Mouse (Mus musculus) embryonic facial prominence, embryonic 12.5 days (tissue): ENCODE measurements around the gene Lysmd4. TPM values are rescaled to one million over a fixed set of nuclear protein-coding genes. Genes with fewer than 3 reads are reported as not detected.

Experiments
- ATAC-seq: fragments of 200-750 bp; cut with Nextera tagmentation; 2 replicates; pipeline ENCODE4 v1.8.0; 2017; ENCODE audit not compliant: insufficient number of reproducible peaks, insufficient read depth, low FRiP score, low TSS enrichment
- H3K27ac ChIP-seq: fragments of 300-500 bp; sonication (generic); 2 replicates; pipeline ENCODE4 v1.5.1; 2016; ENCODE audit warnings: mild to moderate bottlenecking
- H3K27me3 ChIP-seq: fragments of 300-500 bp; sonication (generic); 2 replicates; pipeline ENCODE4 v1.6.1; 2016; ENCODE audit warnings: mild to moderate bottlenecking, moderate library complexity
- H3K36me3 ChIP-seq: fragments of 300-500 bp; sonication (generic); 2 replicates; pipeline ENCODE4 v1.6.1; 2016; ENCODE audit warnings: mild to moderate bottlenecking
- H3K4me1 ChIP-seq: fragments of 300-500 bp; sonication (generic); 2 replicates; pipeline ENCODE4 v1.6.1; 2016
- H3K4me2 ChIP-seq: fragments of 300-500 bp; sonication (generic); replicated peaks from 2 replicates; pipeline ENCODE4 v1.6.1; 2016; ENCODE audit warnings: mild to moderate bottlenecking, moderate library complexity
- H3K4me3 ChIP-seq: fragments of 300-500 bp; sonication (generic); 2 replicates; pipeline ENCODE4 v1.5.1; 2016; ENCODE audit warnings: mild to moderate bottlenecking
- H3K9ac ChIP-seq: fragments of 300-500 bp; sonication (generic); 2 replicates; pipeline ENCODE4 v1.6.1; 2016; ENCODE audit warnings: mild to moderate bottlenecking, moderate library complexity
- H3K9me3 ChIP-seq: fragments of 300-500 bp; sonication (generic); 2 replicates; pipeline ENCODE4 v1.6.1; 2016; ENCODE audit warnings: mild to moderate bottlenecking, moderate library complexity
- WGBS: fragments of 180-500 bp; shearing (Covaris S2); methylation state at CpG from one replicate; pipeline ENCODE4 v1.1.7; 2016; 5-methylcytosine and 5-hydroxymethylcytosine counted together
- polyA plus RNA-seq: library from polyadenylated mRNA; unstranded; fragments of >200 nt; fragmentation: Nextera tagmentation; extraction: Ambion mirVana; gene quantifications from 2 replicates; pipeline ENCODE4 v1.2.1, GENCODE M21; 2016

Gene Lysmd4
- polyA plus RNA-seq, 1 experiment from 2014 or later, result 18.6 TPM

DNA sequence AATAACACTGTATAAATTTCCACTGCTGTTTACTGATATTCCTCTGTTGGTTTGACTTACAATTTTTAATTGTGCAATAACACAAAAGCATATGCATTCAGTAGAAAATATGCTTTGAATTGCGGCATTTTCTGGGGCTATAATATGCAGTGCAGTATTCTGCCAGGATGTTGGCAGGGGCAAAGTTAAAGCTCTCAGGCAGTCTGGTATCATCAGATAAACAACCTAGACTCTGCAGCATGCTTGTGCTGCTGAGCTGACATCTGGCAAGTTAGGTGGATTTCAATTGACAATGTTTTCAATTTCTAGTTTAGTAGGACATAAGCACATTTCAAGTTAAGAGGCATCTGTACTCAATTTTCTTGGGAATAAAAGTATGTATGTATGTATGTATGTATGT lies 69.0 kb downstream of the Lysmd4 start:
- WGBS, result 78% methylated on average over 1 of the region's 1 CpGs
- no peaks in the 10 kb centered on the region for H3K27me3 ChIP-seq
- H3K9ac ChIP-seq, result no peak overlapping the region
- peaks cover 6% of the 10 kb centered on the region; the same call in 1 of the 2 replicates for H3K36me3 ChIP-seq
- no peak overlapping the region for H3K27ac ChIP-seq
- no peak overlapping the region for H3K4me2 ChIP-seq
- ATAC-seq, result no peak
- no peaks in the 10 kb centered on the region for H3K4me1 ChIP-seq
- no peaks in the 10 kb centered on the region for H3K9me3 ChIP-seq
- H3K4me3 ChIP-seq, result no peak overlapping the region

DNA sequence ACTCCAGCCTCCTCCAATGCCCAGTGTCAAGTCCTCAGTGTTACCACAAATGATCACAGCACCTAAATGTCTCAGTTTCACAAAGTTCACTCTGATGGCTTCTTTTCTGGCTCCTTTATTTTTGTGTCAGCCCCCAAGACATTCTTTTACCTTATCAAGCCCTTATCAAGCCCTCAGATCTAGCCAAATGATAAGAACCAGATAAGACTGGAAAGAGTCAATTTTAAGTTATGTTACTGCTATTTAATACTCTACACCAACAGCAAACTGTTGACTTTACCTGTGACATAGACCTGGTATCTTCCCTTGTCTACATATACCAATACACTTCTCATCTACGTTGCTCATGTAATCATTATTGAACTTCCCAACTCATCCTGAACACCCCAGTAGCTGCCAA lies 74.1 kb downstream of the Lysmd4 start:
- ATAC-seq, result no peak
- WGBS, result 81% methylated on average over 1 of the region's 1 CpGs

DNA sequence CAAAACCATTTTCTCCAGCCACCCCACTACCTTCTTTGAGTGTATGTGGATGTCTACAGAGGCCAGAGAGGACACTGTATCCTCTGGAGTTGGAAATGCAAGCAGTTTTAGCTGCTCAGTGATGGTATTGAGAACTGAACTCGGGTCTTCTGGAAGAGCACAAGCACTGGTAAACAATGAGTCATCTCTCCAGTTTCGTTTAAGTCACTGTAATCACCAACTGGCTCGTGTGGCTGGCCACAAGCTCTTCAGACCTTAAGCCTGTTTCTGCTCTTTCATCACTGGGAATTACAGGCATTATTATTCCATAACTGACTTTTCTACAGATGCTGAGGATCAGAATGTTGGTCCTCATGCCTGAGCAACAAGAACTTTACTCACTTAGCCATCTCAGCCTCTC lies 82.6 kb downstream of the Lysmd4 start:
- no peak for ATAC-seq

More for the DNA sequence above, 74.1 kb downstream of the Lysmd4 start:
- H3K9ac ChIP-seq, result no peak overlapping the region
- no peak overlapping the region for H3K4me2 ChIP-seq
- no peak overlapping the region for H3K4me3 ChIP-seq
- no peaks in the 10 kb centered on the region for H3K9me3 ChIP-seq
- no peaks in the 10 kb centered on the region for H3K36me3 ChIP-seq
- H3K4me1 ChIP-seq, result no peaks in the 10 kb centered on the region
- no peak overlapping the region for H3K27ac ChIP-seq
- no peaks in the 10 kb centered on the region for H3K27me3 ChIP-seq

DNA sequence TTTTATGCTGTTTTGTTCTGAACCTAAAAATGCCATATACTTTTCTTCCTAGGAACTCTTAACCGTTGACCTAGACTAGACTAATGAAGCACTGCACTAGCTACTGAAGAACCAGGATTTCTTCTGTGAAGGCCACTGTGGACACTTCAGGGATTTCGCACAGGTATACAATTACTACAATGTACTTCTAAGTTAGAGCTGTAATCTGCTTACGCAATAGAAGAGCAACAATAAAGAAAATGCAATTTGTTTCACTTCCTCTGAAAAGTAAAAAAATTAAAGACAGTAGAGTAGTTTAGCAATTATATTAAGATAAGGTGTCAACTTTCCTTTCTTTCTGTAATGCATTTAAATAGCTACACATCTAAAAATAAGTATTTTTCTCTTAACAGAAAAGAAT lies 84.7 kb downstream of the Lysmd4 start:
- no peaks in the 10 kb centered on the region for H3K4me1 ChIP-seq
- no peak overlapping the region for H3K4me3 ChIP-seq
- WGBS, result 96% methylated on average over 3 of the region's 3 CpGs
- H3K27ac ChIP-seq, result no peak overlapping the region
- no peak overlapping the region for H3K4me2 ChIP-seq
- H3K27me3 ChIP-seq, result no peaks in the 10 kb centered on the region
- no peaks in the 10 kb centered on the region for H3K9me3 ChIP-seq
- no peak overlapping the region for H3K9ac ChIP-seq
- H3K36me3 ChIP-seq, result no peaks in the 10 kb centered on the region
- ATAC-seq, result no peak

More for the DNA sequence above, 82.6 kb downstream of the Lysmd4 start:
- 85% methylated on average over 3 of the region's 3 CpGs for WGBS
- H3K36me3 ChIP-seq, result no peaks in the 10 kb centered on the region
- H3K4me3 ChIP-seq, result no peak overlapping the region
- no peaks in the 10 kb centered on the region for H3K4me1 ChIP-seq
- H3K9ac ChIP-seq, result no peak overlapping the region
- no peak overlapping the region for H3K4me2 ChIP-seq
- H3K27ac ChIP-seq, result no peak overlapping the region
- H3K9me3 ChIP-seq, result no peaks in the 10 kb centered on the region
- no peaks in the 10 kb centered on the region for H3K27me3 ChIP-seq

DNA sequence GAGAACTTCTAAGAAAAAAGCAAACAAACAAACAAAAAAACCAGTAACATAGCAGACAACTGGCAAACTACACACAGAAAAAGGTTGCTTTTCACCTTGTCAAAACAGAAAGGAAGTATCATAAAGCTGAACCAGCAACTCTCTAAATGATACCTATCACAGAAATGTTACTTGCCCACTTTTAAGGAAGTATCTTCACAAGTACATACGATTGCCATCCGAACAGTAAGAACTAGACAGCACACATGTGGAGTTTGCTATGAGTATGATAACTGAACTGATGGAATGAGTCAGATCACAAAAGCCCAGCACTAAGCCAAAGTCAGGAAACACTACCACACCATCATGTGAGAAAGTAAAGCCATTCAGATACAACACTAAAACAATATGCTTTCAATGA lies 85.8 kb downstream of the Lysmd4 start:
- no peak for ATAC-seq
- WGBS, result 89% methylated on average over 2 of the region's 2 CpGs
- H3K36me3 ChIP-seq, result no peaks in the 10 kb centered on the region
- no peak overlapping the region for H3K4me2 ChIP-seq
- H3K4me3 ChIP-seq, result no peak overlapping the region
- no peak overlapping the region for H3K9ac ChIP-seq
- no peaks in the 10 kb centered on the region for H3K4me1 ChIP-seq
- no peak overlapping the region for H3K27ac ChIP-seq
- no peaks in the 10 kb centered on the region for H3K27me3 ChIP-seq
- H3K9me3 ChIP-seq, result no peaks in the 10 kb centered on the region

DNA sequence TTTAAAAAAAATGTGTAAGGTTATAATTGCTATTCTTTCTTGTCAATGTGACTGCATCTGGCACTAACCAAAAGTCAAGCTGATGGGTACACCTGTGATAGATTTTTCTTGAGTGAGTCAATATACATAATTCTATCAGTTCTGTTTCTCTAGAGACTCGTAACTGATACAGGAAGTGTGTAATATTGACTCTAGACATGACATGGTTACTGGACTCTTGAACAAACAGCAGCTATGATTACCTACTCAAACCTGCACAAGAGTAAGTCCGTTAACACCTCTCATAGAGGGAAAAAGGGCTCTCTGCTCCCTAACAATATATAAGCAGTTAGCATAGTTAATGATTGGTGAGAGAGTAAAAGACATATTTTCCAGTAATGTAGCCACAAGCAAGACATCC lies 87.8 kb downstream of the Lysmd4 start:
- Histone ChIP-seq H3K4me2 (no peak overlapping the region), H3K9me3 (no peaks in the 10 kb centered on the region), H3K9ac (no peak overlapping the region), H3K36me3 (peaks cover 4% of the 10 kb centered on the region; the same call in 1 of the 2 replicates), H3K27ac (no peak overlapping the region), H3K27me3 (no peaks in the 10 kb centered on the region), H3K4me3 (no peak overlapping the region), H3K4me1 (no peaks in the 10 kb centered on the region)
- 80% methylated on average over 2 of the region's 2 CpGs for WGBS
- no peak for ATAC-seq

DNA sequence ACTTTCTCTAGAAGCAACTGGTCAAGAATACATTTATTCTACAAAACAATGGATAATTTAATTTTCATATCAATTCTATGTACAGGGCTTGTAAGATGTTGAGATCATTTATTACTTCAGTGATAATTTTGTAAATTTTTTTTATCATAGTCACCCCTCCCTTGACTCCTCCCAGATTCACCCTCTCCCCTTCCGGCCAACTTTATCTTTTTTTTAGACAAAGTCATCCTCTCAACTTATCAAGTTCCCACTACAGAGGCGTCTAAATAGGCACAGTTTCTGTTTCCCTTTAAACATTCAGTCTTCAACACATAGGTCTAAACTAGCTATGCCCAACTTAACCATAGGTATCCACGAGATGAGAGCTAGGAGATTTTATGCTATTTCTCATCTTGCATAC lies 90.9 kb downstream of the Lysmd4 start:
- H3K9ac ChIP-seq, result no peak overlapping the region
- no peaks in the 10 kb centered on the region for H3K27me3 ChIP-seq
- ATAC-seq, result no peak
- H3K36me3 ChIP-seq, result peaks cover 4% of the 10 kb centered on the region; the same call in 1 of the 2 replicates
- no peak overlapping the region for H3K4me3 ChIP-seq
- no peaks in the 10 kb centered on the region for H3K4me1 ChIP-seq
- no peak overlapping the region for H3K27ac ChIP-seq
- WGBS, result 92% methylated on average over 3 of the region's 3 CpGs
- H3K4me2 ChIP-seq, result no peak overlapping the region
- no peaks in the 10 kb centered on the region for H3K9me3 ChIP-seq

DNA sequence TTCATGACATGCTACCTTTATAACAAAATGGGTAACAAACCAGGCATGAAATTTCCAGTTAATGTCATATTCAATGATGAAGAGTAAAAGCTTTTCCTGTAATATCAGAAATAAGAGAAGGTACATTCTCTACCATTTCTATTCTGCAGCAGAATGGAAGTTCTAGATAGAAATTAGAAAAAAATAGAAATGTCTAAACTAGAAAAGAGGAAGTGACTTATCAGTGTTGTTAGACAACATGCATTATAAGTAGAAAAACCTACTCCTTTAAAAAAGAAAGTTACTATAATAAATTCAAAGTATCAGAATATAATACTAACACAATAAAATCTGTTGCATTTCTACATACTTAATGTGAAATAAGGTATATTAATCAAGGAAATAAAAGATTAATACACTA lies 96.4 kb downstream of the Lysmd4 start:
- no peaks in the 10 kb centered on the region for H3K9me3 ChIP-seq
- no peaks in the 10 kb centered on the region for H3K27me3 ChIP-seq
- ATAC-seq, result no peak

DNA sequence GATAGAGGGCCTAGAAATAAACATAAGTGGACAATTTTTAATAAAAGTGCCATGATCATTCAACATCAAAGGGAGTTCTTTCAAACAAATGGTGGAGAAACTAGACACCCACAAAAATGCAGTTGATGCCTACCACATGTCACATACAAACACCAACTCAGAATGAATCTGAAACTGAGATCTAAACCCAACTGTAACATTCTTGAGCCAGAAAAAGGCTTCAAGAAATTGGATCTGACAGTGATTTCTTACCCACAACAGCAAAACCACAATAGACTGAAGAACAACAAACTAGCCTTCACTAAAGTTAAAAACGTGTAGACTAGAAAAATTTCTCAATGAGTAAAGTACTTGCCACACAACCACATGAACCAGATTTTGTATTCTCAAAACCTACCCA lies 98.0 kb downstream of the Lysmd4 start:
- H3K27ac ChIP-seq, result no peak overlapping the region
- no peak overlapping the region for H3K4me3 ChIP-seq
- no peaks in the 10 kb centered on the region for H3K36me3 ChIP-seq
- no peaks in the 10 kb centered on the region for H3K9me3 ChIP-seq
- H3K4me2 ChIP-seq, result no peak overlapping the region
- WGBS, result 47% methylated on average over 1 of the region's 1 CpGs
- no peak for ATAC-seq
- H3K9ac ChIP-seq, result no peak overlapping the region
- no peaks in the 10 kb centered on the region for H3K4me1 ChIP-seq
- H3K27me3 ChIP-seq, result no peaks in the 10 kb centered on the region

More for the DNA sequence above, 96.4 kb downstream of the Lysmd4 start:
- Histone ChIP-seq H3K9ac (no peak overlapping the region), H3K4me3 (no peak overlapping the region), H3K4me2 (no peak overlapping the region), H3K36me3 (peaks cover 1% of the 10 kb centered on the region; the same call in 1 of the 2 replicates), H3K27ac (no peak overlapping the region), H3K4me1 (no peaks in the 10 kb centered on the region)

DNA sequence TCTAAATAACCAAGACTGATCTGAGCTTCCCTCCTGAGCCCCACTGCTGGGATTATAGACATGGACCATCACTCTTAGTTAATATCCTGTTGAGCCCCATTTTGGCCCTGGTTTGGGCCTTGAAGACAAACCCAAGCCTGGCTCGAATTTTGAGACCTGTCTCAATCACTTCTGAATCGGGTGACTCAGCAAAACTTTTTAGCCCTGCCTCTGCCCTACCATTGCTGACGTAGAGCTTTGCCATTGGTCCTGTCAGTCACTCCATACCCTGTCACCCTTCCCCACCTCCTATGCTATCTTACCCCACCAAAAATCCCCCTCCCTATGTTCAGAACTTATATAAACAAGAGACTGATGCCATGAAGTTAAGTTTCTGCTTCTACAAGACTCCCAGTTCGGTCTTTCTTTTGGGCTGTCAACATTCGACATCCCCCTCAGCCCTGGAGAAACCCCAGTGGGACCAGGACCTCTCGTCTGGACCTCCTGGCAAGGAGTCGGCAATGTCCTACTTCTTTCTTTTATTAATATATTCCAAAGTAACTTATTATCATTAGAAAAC lies 119.8 kb downstream of the Lysmd4 start:
- Histone ChIP-seq H3K4me2 (no peak overlapping the region), H3K27ac (no peak overlapping the region), H3K4me3 (no peak overlapping the region), H3K9me3 (no peaks in the 10 kb centered on the region), H3K27me3 (no peaks in the 10 kb centered on the region), H3K4me1 (no peaks in the 10 kb centered on the region), H3K36me3 (peaks cover 2% of the 10 kb centered on the region; the same call in 1 of the 2 replicates), H3K9ac (no peak overlapping the region)
- WGBS, result 84% methylated on average over 7 of the region's 7 CpGs
- no peak for ATAC-seq

DNA sequence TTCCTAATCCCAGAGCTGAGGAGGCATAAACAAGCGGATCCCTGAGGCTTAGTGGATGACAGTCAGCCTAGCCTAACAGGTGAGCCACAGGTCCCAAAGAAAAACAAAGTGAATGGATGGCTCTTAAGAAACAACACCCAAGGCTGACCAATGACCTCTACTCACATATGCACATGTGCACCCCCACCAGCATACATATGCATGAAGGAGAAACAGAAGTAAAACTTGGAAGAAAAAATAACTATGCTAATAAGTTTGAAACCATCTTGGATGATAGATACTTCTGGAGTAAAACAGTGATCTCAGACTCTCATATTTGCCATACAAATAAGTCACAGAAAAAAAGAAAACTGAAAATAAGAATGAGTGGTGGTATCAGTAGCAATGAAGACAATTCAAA lies 122.1 kb downstream of the Lysmd4 start:
- no peak overlapping the region for H3K4me3 ChIP-seq
- no peaks in the 10 kb centered on the region for H3K9me3 ChIP-seq
- ATAC-seq, result no peak
- no peaks in the 10 kb centered on the region for H3K27me3 ChIP-seq
- no peak overlapping the region for H3K4me2 ChIP-seq
- no peaks in the 10 kb centered on the region for H3K4me1 ChIP-seq
- H3K36me3 ChIP-seq, result peaks cover 2% of the 10 kb centered on the region; the same call in 1 of the 2 replicates
- no peak overlapping the region for H3K9ac ChIP-seq
- 86% methylated on average over 1 of the region's 1 CpGs for WGBS
- no peak overlapping the region for H3K27ac ChIP-seq

DNA sequence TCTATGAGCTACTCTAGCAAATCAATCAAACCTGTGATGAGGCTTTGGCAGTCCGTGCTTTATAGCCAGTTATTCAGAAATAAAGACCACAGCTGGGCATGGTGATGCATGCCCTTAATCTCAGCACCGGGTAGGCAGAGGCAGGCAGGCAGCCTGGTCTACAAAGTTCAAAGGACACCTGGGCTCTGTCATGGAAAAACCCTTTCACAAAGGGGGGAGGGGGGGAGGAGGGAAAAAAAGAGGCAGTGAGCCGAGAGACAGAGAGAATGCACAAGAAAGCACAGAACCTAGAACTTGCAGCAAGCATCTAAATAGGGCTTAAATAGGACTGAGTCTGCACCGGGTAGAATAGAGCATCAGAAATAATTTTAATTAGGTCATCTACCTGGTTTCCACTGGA lies 130.6 kb downstream of the Lysmd4 start:
- 85% methylated on average over 4 of the region's 4 CpGs for WGBS
- H3K4me2 ChIP-seq, result no peak overlapping the region
- no peaks in the 10 kb centered on the region for H3K27me3 ChIP-seq
- H3K36me3 ChIP-seq, result peaks cover 5% of the 10 kb centered on the region; the same call in 1 of the 2 replicates
- H3K9me3 ChIP-seq, result peaks cover 4% of the 10 kb centered on the region; the same call in 1 of the 2 replicates
- no peak overlapping the region for H3K4me3 ChIP-seq
- H3K27ac ChIP-seq, result no peak overlapping the region
- no peak overlapping the region for H3K9ac ChIP-seq
- ATAC-seq, result no peak
- no peaks in the 10 kb centered on the region for H3K4me1 ChIP-seq
